Mouse (Mus musculus) spleen, postnatal 14 days (tissue): ENCODE measurements around the gene Ociad2.
A peak's percentile ranks its signal among the peaks of the same experiment; 100 is the strongest.

ENCODE experiments used
- DNase-seq, 2 experiments: peaks; one replicate each; pipeline ENCODE4 v3.0.0; 2021 to 2022; ENCODE audit warnings: low spot score in 2 of 2

Gene Ociad2

GRCm38 (mm10) chr5:73340723-73341235 lies at the start of gene Ociad2:
Gene Ociad2, minus strand, starts transcription at chr5:73341028.
- no peak for DNase-seq

- DNase-seq, result no peak
Measured at GRCm38 (mm10) chr5:73383647-73383970, 42.8 kb upstream of the Ociad2 start.

DNA sequence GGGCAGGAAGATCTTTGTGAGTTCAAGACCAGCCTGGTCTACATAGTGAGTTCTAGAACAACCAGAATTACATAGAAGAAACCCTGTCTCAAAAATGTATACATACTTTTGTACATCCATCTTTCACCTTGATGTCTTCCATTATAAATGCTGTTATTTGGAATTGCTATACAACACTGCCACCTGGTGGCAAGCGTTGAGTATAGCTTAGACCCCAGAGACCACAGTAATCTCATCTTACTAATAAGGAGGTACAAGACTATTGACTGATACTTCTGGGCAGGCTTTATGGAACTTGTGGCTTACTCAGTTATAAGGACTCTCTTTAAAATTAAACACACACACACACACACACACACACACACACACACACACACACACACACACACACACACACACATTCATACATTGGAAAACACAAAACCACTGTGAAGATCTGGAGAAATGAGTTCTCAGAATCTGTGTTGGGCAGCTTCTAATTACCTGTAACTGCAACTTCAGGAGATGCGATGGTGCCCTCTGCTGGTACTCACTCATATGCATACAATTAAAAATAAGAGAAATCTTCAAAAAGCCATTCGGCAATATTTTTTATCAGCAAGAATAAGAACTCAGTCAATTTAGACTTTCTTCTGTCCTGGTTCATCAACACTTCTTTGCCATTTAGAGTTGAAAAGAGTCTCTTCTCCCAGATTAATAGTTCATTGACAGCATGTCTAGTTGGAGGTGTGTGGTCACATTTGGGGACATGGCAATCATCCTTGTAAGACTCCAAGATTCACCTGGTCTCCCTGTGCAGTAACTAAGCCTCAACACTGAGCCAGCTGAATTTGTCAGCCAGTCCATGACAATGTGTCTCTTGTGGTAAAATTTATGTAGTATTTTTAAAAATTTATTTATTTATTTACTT lies 42.2 kb upstream of the Ociad2 start:
- DNase-seq, result peak; percentile 32 to 69

- no peak for DNase-seq
Measured at GRCm38 (mm10) chr5:73381976-73382540, 41.2 kb upstream of the Ociad2 start.

DNA sequence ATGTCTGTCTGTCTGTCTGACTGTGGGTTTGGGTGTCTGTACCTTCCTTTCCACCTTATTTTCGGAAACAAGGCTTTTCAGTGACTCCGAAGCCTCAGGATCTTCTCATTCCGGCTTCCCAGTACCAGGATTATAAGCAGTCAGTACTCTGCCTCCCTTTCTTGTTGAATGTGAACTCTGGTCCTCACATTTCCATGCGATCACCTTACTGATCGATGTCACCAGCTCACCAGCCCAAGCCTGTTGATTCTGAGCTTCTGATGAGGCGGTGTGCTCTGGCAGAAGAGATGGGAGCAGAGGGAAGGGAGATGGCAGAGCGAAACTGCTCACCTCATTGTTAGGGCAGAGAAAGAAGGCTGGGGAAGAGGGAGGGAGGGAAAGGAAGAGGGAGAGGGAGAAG lies 40.7 kb upstream of the Ociad2 start:
- no peak for DNase-seq

DNA sequence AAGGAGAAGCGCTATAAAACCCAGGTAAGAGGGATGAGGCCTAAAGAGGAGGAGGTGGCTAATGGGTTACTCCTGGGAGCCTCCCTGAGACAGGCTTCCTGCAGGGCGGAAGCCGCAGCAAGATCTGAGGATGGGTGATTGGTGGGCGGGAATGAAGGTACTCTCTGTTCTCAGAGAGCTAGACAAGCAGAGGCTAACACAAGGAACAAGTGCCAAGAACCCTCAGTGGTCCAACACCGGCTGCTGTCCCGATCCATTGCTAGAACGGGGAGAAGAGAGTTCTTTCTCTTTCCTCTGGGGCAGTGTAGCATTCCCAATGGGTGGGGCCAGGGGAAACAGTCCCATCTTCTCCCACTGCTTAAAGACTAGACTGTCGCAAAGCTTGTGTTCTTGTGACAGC lies 40.0 kb upstream of the Ociad2 start:
- no peak for DNase-seq

DNA sequence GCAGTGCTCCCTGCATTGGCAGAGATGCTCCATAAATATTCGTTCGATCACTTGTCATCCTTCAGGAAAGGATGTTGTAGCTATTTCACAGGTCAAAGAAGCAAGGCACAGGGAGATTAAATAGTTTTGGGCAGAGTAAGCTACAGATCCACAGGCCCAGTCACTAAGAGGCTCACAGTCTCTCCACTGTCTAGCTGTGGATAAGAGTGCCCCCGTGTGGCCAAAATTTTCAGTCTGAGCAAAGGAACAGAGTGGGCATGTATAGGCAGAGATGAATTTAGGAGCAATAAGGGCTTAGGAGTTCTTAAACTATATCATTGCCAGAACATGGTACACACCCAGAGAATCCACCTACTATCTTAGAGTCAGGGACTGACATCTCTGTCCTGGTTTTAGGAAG lies 39.1 kb upstream of the Ociad2 start:
- peak; percentile 62 to 82 for DNase-seq

DNA sequence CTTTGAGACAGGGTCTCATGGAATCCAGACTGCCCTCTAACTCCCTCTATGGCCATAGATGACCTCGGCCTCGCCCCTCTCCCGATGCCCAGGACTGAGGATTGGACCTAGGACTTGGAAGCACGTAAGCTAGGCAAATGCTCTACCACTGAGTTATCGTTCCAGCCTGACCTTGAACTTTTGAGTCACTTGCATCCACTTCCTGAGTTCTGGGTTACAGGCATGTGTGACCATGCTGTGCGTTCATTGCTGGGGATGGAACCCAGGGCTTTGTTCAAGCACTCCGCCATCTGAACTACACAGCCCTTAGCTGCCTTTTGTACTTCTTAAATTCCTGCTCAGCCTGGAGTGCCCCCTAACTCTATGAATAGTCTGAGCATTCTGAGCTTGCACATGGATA lies 35.7 kb upstream of the Ociad2 start:
- no peak for DNase-seq

GRCm38 (mm10) chr5:73376041-73376440 lies 35.2 kb upstream of the Ociad2 start:
- DNase-seq, result no peak

DNA sequence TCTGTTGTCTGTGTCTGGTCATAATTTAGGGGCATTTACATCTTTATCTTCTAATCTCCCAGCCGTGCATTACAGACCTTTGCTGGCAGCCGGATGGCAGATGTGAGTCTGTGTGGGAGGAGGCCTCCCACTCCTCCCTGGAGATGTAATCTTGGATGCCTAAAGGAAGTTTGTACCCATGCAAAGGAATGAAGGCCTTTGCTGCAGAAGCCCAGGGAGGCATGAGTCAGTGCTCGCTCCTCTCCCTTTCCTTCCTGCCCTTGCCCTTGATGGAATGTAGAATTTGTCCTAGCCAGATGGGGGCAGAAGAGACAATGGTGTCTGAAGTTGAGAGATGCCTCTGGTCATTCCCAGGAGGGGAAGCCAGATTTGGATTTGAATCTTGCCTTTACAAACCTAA lies 32.4 kb upstream of the Ociad2 start:
- no peak for DNase-seq

DNA sequence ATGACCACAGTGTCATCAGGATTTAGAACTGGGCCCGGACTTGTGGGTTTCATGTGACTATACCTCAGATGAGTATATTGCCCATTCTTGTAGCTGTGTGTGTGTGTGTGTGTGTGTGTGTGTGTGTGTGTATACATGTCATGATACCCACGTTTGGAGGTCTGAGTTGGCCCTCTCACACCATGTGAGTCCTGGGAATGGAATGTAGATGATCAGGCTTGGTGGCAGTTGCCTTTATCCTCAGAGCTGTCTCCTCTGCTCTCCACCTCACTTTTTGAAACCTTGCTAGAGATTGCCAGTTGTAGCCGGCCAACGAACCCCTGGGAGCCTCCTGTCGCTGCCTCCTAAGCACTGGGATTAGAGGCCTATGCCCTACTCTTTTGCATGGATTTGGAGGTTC lies 31.8 kb upstream of the Ociad2 start:
- DNase-seq, result no peak

- DNase-seq, result no peak
Measured at GRCm38 (mm10) chr5:73369731-73370130, 28.9 kb upstream of the Ociad2 start.

DNA sequence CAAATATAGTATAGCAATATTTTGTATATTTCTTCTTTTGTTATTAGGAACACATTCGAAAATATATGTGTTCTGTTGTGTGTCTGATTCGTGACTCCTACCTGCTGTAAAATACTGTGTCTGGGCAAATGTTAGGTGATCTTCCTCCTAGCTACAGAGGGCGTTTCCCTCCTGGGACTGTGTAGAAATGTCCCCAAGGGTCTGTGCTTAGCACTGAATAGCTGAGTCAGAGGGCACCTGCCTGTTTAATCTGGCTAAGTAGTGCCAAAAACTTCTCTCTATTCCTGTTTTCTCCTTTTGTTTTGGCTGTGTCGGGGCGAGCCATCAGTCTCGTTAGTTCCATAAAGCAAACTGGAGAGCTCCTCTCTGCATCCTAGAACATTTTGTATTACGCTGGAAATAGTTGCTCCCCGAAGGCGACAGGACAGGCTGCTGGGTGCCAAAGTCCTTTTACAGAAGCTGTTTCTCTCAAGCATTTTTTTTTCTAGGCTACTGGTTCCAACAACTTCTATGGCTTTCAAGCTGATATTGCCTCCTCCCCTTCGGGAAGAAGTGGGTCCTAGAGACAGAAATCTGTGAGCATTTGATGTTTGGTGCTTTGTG lies 28.1 kb upstream of the Ociad2 start:
- no peak for DNase-seq

DNA sequence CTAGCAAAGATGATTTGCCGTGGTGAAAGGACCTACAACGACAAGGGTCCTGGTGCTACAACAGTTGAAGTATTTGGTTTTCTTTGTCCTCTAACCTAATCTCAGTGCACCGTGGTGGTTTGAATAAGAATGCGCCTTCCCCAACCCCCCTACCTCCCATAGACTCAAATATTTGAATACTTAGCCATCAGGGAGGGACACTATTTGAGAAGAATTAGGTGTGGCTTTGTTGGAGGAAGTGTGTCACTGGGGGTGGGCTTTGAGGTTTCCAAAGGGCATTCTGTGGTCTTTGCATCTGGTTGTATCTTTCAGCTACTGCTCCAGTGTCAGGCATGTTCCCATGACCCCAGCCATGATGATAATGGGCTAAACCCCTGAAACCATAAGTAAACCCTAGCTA lies 27.1 kb upstream of the Ociad2 start:
- no peak for DNase-seq

- no peak for DNase-seq
Measured at GRCm38 (mm10) chr5:73364107-73364864, 23.5 kb upstream of the Ociad2 start.

- DNase-seq, result no peak
Measured at GRCm38 (mm10) chr5:73362791-73363190, 22.0 kb upstream of the Ociad2 start.

- no peak for DNase-seq
Measured at GRCm38 (mm10) chr5:73362338-73362737, 21.5 kb upstream of the Ociad2 start.

DNA sequence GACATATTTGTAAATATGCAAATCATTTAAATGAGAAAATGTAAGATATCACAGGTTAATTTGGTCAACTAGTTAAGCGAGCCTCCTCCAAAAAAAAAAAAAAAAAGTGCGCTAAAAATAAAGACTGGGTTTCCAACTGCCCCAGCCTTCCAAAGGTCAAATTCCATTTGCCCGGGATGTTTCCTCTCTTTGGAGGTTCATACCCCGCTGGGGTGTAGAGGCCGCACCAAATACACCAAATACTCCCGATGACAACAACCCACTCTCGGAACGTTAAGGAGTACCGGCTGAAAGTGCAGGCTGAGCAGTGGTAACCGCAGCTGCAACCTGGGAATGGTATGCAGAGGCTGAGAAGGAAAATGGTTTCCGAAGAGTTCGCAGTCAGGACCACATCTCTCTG lies 19.4 kb upstream of the Ociad2 start:
- no peak for DNase-seq

DNA sequence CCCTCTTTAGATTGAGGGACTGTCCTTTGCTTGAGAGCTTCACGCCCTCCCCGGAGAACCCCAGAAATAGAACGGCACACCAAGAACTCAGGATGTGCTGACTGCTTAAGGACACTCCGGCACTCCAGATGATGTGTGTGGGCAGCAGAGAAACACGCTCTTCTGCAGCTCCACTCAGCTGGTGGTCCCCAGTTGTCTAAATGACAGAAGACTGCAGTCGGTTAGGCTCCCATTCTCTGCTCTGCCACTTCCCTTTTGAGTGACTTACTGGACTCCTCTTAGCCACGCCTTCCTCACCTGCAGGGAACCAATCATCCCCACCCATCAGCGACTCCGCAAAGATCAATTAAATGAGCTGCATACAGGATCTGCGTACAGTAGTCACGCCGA lies 18.9 kb upstream of the Ociad2 start:
- no peak for DNase-seq

GRCm38 (mm10) chr5:73359134-73359751 lies 18.4 kb upstream of the Ociad2 start:
- no peak for DNase-seq

- DNase-seq, result no peak
Measured at GRCm38 (mm10) chr5:73355393-73355792, 14.6 kb upstream of the Ociad2 start.

DNA sequence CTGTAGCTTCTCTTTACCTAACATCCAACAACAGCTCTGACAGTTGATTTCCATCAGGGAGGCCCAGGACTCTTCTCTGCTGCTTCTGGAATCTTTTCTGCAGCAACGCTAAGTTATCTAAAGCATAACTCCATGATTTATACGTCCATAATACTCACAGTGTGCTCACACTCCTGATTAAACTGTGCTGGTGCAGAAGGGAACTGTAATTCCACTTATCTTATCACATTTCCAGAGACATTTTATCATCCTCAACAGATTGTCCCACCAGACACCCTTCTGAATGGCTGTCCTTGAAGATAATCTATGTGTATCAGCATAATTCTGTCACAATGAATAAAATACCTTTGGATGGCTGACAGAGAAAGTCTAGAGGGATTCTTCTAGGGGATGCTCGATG lies 13.2 kb upstream of the Ociad2 start:
- DNase-seq, result no peak
